Mouse (Mus musculus) midbrain, postnatal 0 days (tissue): Measurements from ENCODE around the gene Hapln2. TPM values are rescaled to one million over a fixed set of nuclear protein-coding genes. Genes with fewer than 3 reads are reported as not detected.

Experiments used
- ATAC-seq: fragments of 200-750 bp; cut with Nextera tagmentation; 2 replicates; pipeline ENCODE4 v1.8.0; 2017; ENCODE audit warnings: moderate number of reproducible peaks, mild to moderate bottlenecking, moderate TSS enrichment, moderate library complexity; ENCODE audit not compliant: low FRiP score
- DNase-seq: peaks from one replicate; pipeline ENCODE4 v3.0.0-alpha.2; 2015; ENCODE audit warnings: low spot score
- H3K27ac ChIP-seq: fragments of 300-500 bp; sonication (generic); 2 replicates; pipeline ENCODE4 v1.5.1; 2014; ENCODE audit warnings: low read depth, mild to moderate bottlenecking, low read length, mixed read lengths
- H3K27me3 ChIP-seq: fragments of 300-500 bp; sonication (generic); 2 replicates; pipeline ENCODE4 v1.6.1; 2014; ENCODE audit warnings: low read length, control low read depth, mixed read lengths; ENCODE audit not compliant: insufficient read depth
- H3K36me3 ChIP-seq: fragments of 300-500 bp; sonication (generic); 2 replicates; pipeline ENCODE4 v1.6.1; 2014; ENCODE audit warnings: low read length, control low read depth, mixed read lengths; ENCODE audit not compliant: insufficient read depth
- H3K4me1 ChIP-seq: fragments of 300-500 bp; sonication (generic); 2 replicates; pipeline ENCODE4 v1.6.1; 2014; ENCODE audit warnings: mild to moderate bottlenecking, control low read depth, antibody characterized with exemption, low read length, mixed read lengths; ENCODE audit not compliant: insufficient read depth
- H3K4me2 ChIP-seq: fragments of 300-500 bp; sonication (generic); 2 replicates; pipeline ENCODE4 v1.6.1; 2014; ENCODE audit warnings: low read depth, mild to moderate bottlenecking, low read length, mixed read lengths; ENCODE audit not compliant: poor library complexity, severe bottlenecking
- H3K4me3 ChIP-seq: fragments of 300-500 bp; sonication (generic); 2 replicates; pipeline ENCODE4 v1.5.1; 2014; ENCODE audit warnings: low read depth, mild to moderate bottlenecking, low read length, moderate library complexity
- H3K9ac ChIP-seq: fragments of 300-500 bp; sonication (generic); replicated peaks from 2 replicates; pipeline ENCODE4 v1.6.1; 2014; ENCODE audit warnings: mild to moderate bottlenecking, low read length, moderate library complexity, mixed read lengths; ENCODE audit not compliant: poor library complexity, severe bottlenecking
- H3K9me3 ChIP-seq: fragments of 300-500 bp; sonication (generic); 2 replicates; pipeline ENCODE4 v1.6.1; 2016; ENCODE audit warnings: low read length, control low read depth
- CTCF ChIP-seq: IDR thresholded peaks from 2 replicates; pipeline ENCODE4 v1.5.1; 2016; ENCODE audit warnings: antibody characterized with exemption, mild to moderate bottlenecking
- WGBS: fragments of 180-500 bp; shearing (Covaris S2); extraction: QIAGEN DNeasy Blood & Tissue Kit; methylation state at CpG from one replicate; pipeline ENCODE4 v1.1.7; 2014; 5-methylcytosine and 5-hydroxymethylcytosine counted together
- polyA plus RNA-seq: library from polyadenylated mRNA; unstranded; fragments of >200 nt; fragmentation: Nextera tagmentation; extraction: Ambion mirVana; gene quantifications from 2 replicates; pipeline ENCODE4 v1.2.1, GENCODE M21; 2015
- total RNA-seq: library from RNA; depleted of rRNA; stranded (reverse); fragments of >200 nt; gene quantifications from 2 replicates; pipeline ENCODE4 v1.2.3, GENCODE M21; 2014

The Hapln2 gene
- total and polyA plus RNA-seq, 2 experiments from 2014 or later, result 0.85 to 3.0 TPM

DNA sequence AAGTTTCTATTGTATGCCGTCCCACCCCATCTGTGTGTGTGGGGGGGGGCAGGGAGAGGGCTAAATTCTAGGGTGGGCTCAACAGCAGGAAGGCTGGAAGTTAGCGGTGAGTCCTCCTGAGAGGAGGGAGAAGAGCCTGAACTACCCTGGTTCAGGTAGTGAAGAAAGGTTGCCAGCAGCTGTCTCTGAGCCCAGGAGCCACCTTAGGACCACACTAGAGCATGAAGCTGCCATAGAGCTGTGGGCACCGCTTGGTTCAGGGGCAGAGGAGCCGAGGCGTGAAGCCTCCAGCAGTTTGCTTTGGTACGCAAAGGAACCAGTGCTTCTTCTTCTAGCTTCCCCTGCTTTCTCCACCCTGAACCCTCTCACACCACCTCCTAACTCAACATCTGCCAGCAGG lies 43.8 kb downstream of the Hapln2 start:
- H3K4me3 ChIP-seq, result no peak overlapping the region
- H3K9ac ChIP-seq, result no peak overlapping the region
- peaks cover 15% of the 10 kb centered on the region; the same call in 1 of the 2 replicates for H3K4me1 ChIP-seq
- no peaks in the 10 kb centered on the region for H3K9me3 ChIP-seq
- no peak for ATAC-seq
- WGBS, result 51% methylated on average over 6 of the region's 6 CpGs
- no peak overlapping the region for H3K4me2 ChIP-seq
- H3K27ac ChIP-seq, result no peak overlapping the region
- H3K27me3 ChIP-seq, result no peaks in the 10 kb centered on the region
- H3K36me3 ChIP-seq, result no peaks in the 10 kb centered on the region
- no peak for TF ChIP-seq CTCF
- DNase-seq, result no peak

DNA sequence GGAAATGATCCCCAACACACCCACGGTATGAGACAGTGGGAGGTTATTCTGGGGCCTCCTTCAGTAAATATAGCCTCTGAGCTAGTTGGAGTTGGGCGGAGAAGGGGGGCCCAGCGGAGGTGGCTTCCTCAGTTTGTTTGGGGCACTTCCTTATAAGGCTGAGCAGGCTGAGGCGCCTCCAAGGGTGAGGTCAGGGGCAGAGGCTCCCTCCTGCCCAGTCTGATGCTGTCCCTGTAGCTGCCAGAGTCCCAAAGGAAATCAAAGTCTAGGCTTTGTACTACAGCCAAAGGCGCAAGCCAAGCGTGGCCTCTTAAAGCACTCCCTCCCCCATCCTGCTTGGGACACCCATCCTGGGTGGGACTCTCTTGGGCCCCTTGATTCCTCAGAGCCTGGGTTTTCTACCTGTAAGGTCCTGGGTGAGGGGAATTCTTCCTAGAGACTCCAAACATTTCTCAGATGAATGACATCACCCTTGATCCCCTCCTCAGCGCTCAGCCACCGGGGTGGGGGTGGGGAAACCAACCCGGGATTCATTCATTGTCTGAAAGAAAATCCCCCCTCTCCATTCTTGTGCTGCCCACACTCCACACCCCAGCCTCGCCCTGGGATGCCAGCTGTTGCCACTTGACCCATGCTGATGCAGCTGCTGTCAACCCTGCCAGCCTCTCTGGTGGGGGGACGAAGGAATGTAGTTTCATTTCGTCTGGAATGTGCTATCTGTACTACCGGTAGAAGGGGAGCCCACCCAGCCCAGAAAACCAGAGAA lies 44.4 kb downstream of the Hapln2 start:
- Histone ChIP-seq H3K4me2 (no peak overlapping the region), H3K36me3 (no peaks in the 10 kb centered on the region), H3K27me3 (no peaks in the 10 kb centered on the region), H3K9me3 (no peaks in the 10 kb centered on the region), H3K4me1 (peaks cover 15% of the 10 kb centered on the region; the same call in 1 of the 2 replicates), H3K27ac (no peak overlapping the region), H3K9ac (no peak overlapping the region), H3K4me3 (no peak overlapping the region)
- WGBS, result 15% methylated on average over 13 of the region's 13 CpGs
- no peak for ATAC-seq
- DNase-seq, result no peak
- no peak for TF ChIP-seq CTCF

DNA sequence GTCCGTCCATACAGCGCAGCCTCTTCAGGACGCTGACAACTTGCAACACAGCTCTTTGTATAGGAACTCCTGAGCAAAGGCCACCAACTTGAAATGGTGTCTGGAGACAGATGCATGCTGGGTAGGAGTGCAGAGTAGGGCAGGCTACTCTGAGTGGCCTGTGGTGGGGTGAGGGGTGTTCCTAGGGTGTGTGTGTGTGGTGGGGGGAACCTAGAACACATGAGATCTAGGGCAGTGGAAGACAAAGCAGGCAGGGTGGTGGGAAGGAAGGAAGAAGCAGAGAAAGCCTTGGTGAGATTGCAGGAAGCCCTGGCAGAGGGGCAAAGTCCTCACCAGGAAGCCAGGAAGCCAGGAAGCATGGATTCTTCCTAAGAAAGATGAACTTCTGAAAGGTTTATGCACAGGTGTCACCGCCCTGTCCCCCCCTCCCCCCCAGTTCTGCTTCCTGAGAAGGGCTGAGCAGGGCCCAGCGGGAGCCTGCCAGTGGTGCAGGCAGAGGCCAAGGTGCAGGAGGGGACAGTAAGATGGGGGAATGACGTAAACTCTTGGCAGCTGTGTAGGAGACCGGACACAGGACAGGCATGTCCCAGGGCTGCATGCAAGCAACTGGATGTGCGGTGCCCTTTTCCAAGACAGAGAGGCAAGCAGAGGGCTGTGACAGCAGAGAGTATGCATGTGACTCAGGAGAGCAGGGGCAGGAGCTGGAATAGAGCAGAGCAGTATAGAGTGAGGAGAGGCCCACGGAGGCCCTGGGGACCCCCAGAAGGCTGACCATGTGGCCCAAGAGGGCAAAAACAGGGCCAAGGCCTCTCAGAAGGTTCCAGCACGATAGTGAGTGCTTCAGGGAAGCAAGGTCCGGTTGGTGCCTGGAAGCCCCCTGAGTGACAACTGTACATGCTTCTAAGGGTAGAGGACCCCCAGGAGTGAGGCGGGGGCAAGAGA lies 45.2 kb downstream of the Hapln2 start:
- H3K4me1 ChIP-seq, result peaks cover 15% of the 10 kb centered on the region; the same call in 1 of the 2 replicates
- DNase-seq, result no peak
- no peak for ATAC-seq
- TF ChIP-seq CTCF, result no peak
- 0 out of 2 replicates have a peak overlapping the region, but pooled peaks have one; percentile 18 for H3K27ac ChIP-seq
- H3K9ac ChIP-seq, result no peak overlapping the region
- H3K36me3 ChIP-seq, result no peaks in the 10 kb centered on the region
- 38% methylated on average over 12 of the region's 12 CpGs for WGBS
- no peaks in the 10 kb centered on the region for H3K9me3 ChIP-seq
- no peak overlapping the region for H3K4me2 ChIP-seq
- no peaks in the 10 kb centered on the region for H3K27me3 ChIP-seq
- H3K4me3 ChIP-seq, result no peak overlapping the region

DNA sequence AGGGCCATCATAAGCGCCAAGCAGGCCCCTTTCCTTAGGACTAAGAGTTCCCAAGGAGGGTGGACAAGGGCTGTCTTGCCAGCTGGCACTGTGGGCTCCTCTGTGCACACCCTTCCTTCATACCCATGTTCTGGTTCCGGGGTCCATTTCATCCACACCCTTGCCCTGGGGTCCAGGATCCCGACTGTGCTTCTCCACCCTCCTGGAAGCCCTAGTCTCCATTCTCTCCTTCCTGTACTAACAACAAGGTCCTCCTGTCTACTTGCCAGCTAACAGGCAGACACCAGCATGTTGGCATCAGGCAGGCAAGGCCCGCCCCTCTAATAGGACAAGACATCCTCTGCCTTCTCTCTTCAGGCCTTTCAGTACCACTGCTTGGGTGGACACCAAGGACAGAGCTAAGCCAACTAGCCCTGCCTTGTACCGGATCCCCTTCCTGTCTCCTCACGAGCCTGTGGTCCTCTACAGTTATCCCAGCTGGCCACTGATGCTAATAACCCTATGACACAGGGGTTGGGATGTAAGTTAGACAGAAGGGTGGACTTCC lies 46.1 kb downstream of the Hapln2 start:
- ATAC-seq (no peak), DNase-seq (no peak)
- no peaks in the 10 kb centered on the region for H3K27me3 ChIP-seq
- H3K4me3 ChIP-seq, result no peak overlapping the region
- WGBS, result 79% methylated on average over 6 of the region's 6 CpGs
- no peaks in the 10 kb centered on the region for H3K36me3 ChIP-seq
- H3K9me3 ChIP-seq, result no peaks in the 10 kb centered on the region
- no peak overlapping the region for H3K27ac ChIP-seq
- H3K9ac ChIP-seq, result no peak overlapping the region
- TF ChIP-seq CTCF, result no peak
- no peak overlapping the region for H3K4me2 ChIP-seq
- H3K4me1 ChIP-seq, result peaks cover 11% of the 10 kb centered on the region; the same call in 1 of the 2 replicates

DNA sequence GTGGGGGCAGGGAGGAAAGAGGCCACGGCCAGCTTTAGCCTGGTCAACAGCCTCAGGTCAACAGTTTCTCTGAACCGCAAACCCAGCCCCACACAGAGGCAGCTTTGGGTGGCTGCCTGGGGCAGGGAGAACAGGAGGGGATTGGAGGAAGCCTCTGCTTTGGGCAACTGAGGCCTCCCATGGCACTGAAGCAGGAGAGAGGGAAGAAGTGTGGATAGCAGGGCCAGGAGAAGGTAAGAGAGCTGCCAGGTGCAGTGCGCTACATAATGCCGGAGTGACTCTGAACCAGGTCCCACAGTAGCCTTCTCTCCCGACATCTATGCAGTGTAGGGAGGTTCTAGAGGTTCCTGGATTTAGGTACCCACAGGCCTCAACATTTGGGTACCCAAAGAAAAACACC lies 46.7 kb downstream of the Hapln2 start:
- Histone ChIP-seq H3K9me3 (no peaks in the 10 kb centered on the region), H3K4me1 (peaks cover 11% of the 10 kb centered on the region; the same call in 1 of the 2 replicates), H3K9ac (no peak overlapping the region), H3K4me3 (no peak overlapping the region), H3K27ac (no peak overlapping the region), H3K27me3 (no peaks in the 10 kb centered on the region), H3K4me2 (no peak overlapping the region), H3K36me3 (peaks cover 1% of the 10 kb centered on the region; the same call in 1 of the 2 replicates)
- no peak for ATAC-seq
- no peak for TF ChIP-seq CTCF
- WGBS, result 65% methylated on average over 5 of the region's 5 CpGs
- DNase-seq, result no peak
